Mouse (Mus musculus) liver, adult 2 months (tissue): ENCODE data around the gene Dmxl2. TPM values are rescaled to one million over a fixed set of nuclear protein-coding genes. Genes with fewer than 3 reads are reported as not detected.

ENCODE experiments used
- DNase-seq: peaks from one replicate; pipeline ENCODE4 v3.0.0-alpha.2; 2011; ENCODE audit warnings: low read depth, low spot score; ENCODE audit errors: extremely low read depth
- H3K27ac ChIP-seq: fragments of 200-500 bp; replicated peaks from 2 replicates; pipeline ENCODE4 v1.5.1; 2012; ENCODE audit warnings: low read depth, mild to moderate bottlenecking, control low read depth, inconsistent platforms, low read length; ENCODE audit not compliant: insufficient read depth
- H3K27me3 ChIP-seq: fragments of 200-500 bp; 2 replicates; pipeline ENCODE4 v1.6.1; 2012; ENCODE audit warnings: mild to moderate bottlenecking, moderate library complexity, low read length, inconsistent platforms; ENCODE audit not compliant: control insufficient read depth, insufficient read depth
- H3K36me3 ChIP-seq: fragments of 200-500 bp; 2 replicates; pipeline ENCODE4 v1.6.1; 2012; ENCODE audit warnings: low read length, inconsistent platforms; ENCODE audit not compliant: control insufficient read depth, insufficient read depth
- H3K4me1 ChIP-seq: fragments of 200-500 bp; 2 replicates; pipeline ENCODE4 v1.6.1; 2011; ENCODE audit warnings: low read length; ENCODE audit not compliant: control insufficient read depth, insufficient read depth
- H3K4me3 ChIP-seq: fragments of 200-500 bp; 2 replicates; pipeline ENCODE4 v1.5.1; 2011; ENCODE audit warnings: low read depth, mild to moderate bottlenecking, control low read depth, low read length, moderate library complexity; ENCODE audit not compliant: insufficient read depth
- H3K79me2 ChIP-seq: fragments of 200-500 bp; 2 replicates; pipeline ENCODE4 v1.6.1; 2012; ENCODE audit warnings: inconsistent platforms, mild to moderate bottlenecking, low read length, moderate library complexity; ENCODE audit not compliant: control insufficient read depth, insufficient read depth
- H3K9ac ChIP-seq: fragments of 200-500 bp; 2 replicates; pipeline ENCODE4 v1.6.1; 2012; ENCODE audit warnings: low read depth, mild to moderate bottlenecking, control low read depth, inconsistent platforms, low read length
- CTCF ChIP-seq: fragments of 200-500 bp; IDR thresholded peaks from 2 replicates; pipeline ENCODE4 v1.5.1; 2011; ENCODE audit warnings: low read depth, low read length, control low read depth
- POLR2A ChIP-seq: fragments of 200-500 bp; IDR thresholded peaks from 2 replicates; pipeline ENCODE4 v1.6.1; 2011; ENCODE audit warnings: low read length, control low read depth; ENCODE audit not compliant: insufficient read depth; ENCODE audit errors: extremely low read depth
- WGBS: fragments of 180-500 bp; shearing (Covaris S2); methylation state at CpG from one replicate; pipeline ENCODE4 v1.1.7; 2018; 5-methylcytosine and 5-hydroxymethylcytosine counted together
- polyA plus RNA-seq: library from polyadenylated mRNA; depleted of rRNA; stranded (reverse); fragments of >200 nt; gene quantifications from 2 replicates; pipeline ENCODE4 v1.2.3, GENCODE M21; 2012; rRNA removed
- total RNA-seq: library from RNA; depleted of rRNA; stranded (reverse); fragments of >200 nt; gene quantifications from 2 replicates; pipeline ENCODE4 v1.2.3, GENCODE M21; 2014; rRNA removed

Dmxl2 gene
- total and polyA plus RNA-seq, 2 experiments = 3.6 to 20.7 TPM

DNA sequence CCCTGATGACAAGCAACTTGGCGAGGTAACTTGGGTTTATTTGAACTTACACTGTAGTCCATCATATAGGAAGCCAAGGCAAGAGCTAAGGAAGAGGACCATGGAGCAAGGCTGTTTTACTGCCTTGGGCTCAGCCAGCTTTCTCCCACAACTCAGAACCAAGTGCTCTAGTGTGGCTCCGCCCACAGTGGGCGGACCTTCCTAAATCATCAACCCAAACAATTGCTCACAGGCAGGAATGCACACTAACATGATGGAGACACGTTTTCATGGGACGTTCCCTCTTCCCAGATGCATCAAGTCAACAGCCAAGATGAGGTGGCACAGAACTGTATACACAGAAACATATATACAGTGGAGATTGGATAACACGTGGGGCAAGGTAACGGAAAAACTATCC, 159.4 kb downstream of the Dmxl2 start:
- no peak for TF ChIP-seq POLR2A
- no peak for TF ChIP-seq CTCF
- Histone ChIP-seq H3K4me3 (no peak overlapping the region), H3K27ac (no peak overlapping the region), H3K79me2 (no peaks in the 10 kb centered on the region), H3K9ac (no peak overlapping the region), H3K4me1 (no peaks in the 10 kb centered on the region), H3K27me3 (no peaks in the 10 kb centered on the region), H3K36me3 (no peaks in the 10 kb centered on the region)
- WGBS = 70% methylated on average over 7 of the region's 7 CpGs
- DNase-seq = no peak

DNA sequence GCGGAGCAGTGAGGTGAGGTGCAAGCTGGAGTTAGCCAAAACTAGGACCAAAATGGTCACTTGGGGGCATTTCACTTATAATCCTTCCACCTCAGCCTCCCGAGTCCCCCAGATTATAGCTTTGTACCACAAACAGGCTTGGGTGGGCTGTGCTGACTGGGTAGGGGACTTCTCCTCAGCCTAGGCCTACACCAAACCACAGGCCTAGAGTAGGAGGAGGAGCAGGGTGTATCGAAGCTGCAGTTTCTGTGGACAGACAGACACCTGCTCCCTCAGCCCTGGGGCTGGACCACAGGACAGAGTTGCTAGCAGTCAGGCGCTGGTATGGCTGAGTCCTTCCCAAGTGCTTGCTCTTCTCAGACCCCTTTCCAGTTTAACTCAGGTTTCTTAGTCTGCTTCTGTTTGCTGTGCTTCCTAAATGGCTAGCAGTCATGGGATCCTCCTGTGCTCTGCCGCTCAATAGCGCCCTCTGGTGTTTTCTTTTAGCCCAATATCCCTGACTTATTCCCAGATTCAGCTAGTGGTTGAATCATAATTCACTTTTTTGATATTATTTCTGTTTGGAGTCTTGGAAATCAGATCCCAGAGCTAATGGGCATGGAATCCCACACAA, 164.8 kb downstream of the Dmxl2 start:
- Histone ChIP-seq H3K27me3 (no peaks in the 10 kb centered on the region), H3K27ac (no peak overlapping the region), H3K79me2 (no peaks in the 10 kb centered on the region), H3K36me3 (no peaks in the 10 kb centered on the region), H3K4me3 (no peak overlapping the region), H3K4me1 (no peaks in the 10 kb centered on the region), H3K9ac (no peak overlapping the region)
- peak; percentile 30 for DNase-seq
- WGBS = 56% methylated on average over 6 of the region's 6 CpGs
- TF ChIP-seq POLR2A (no peak), CTCF (peak; percentile 61; the same call in 1 of the 2 replicates)

DNA sequence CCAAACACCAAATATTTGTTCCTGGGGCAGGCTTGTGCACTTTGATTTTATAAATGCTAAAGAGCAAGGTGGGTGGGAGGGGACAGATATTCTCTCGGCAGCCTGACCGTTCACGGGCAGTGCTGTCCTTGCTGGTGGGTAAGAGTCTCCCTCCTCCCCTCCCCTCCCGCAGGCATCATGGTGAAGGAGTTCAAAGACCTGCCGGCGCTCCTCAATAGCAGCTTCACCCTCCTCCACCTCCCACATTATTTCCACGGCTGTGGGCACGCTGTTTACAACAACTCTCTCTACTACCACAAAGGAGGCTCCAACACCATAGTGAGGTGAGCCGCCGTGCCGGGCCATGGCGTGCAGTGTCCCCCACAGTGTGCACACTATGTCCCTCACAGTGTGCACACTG, 165.8 kb downstream of the Dmxl2 start:
- Histone ChIP-seq H3K4me3 (no peak overlapping the region), H3K27ac (no peak overlapping the region), H3K27me3 (no peaks in the 10 kb centered on the region), H3K79me2 (no peaks in the 10 kb centered on the region), H3K36me3 (no peaks in the 10 kb centered on the region), H3K9ac (no peak overlapping the region), H3K4me1 (no peaks in the 10 kb centered on the region)
- 72% methylated on average over 12 of the region's 12 CpGs for WGBS
- DNase-seq = no peak
- TF ChIP-seq POLR2A (no peak), CTCF (no peak)

DNA sequence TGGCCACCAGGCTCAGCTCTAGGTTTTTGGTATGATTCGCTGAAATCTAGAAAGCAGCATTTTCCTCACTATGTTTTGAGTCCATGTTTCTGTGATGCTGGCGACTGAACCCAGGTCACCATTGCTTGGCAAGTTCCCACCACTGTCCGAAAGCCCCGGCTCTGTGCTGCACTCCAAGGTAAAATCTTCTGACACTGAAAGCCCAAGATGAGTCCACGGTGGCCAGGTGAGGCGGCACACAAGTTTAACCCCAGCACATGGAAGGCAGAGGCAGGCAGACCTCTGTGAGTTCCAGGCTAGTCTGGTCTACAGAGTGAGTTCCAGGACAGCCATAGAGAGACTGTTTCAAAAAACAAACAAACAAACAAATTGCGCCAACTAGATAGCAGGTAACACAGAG, 172.2 kb downstream of the Dmxl2 start:
- H3K4me3 ChIP-seq = no peak overlapping the region
- DNase-seq = no peak
- H3K9ac ChIP-seq = no peak overlapping the region
- no peaks in the 10 kb centered on the region for H3K36me3 ChIP-seq
- H3K79me2 ChIP-seq = no peaks in the 10 kb centered on the region
- no peaks in the 10 kb centered on the region for H3K27me3 ChIP-seq
- H3K27ac ChIP-seq = no peak overlapping the region
- TF ChIP-seq POLR2A = no peak
- no peak for TF ChIP-seq CTCF
- no peaks in the 10 kb centered on the region for H3K4me1 ChIP-seq
- 89% methylated on average over 7 of the region's 7 CpGs for WGBS

DNA sequence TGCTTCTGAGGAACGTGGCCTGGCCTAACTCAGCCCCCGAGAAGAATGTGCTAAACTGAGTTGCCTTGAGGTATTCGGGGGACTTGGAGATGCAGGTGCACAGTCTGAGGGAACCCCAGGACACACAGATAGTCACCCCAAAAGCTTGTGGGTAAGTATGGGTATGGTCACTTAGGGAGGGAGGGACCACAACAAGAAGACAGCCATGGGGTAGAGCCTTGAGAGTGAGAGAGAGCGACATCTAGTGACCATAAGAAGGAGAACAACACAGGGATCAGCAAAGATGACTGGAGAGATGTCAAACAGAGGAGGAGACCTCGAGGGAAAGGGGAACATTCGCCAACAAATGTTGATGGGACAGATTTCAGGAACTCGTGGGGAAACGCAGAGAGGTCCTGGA, 178.0 kb downstream of the Dmxl2 start:
- Histone ChIP-seq H3K36me3 (no peaks in the 10 kb centered on the region), H3K79me2 (no peaks in the 10 kb centered on the region), H3K4me3 (no peak overlapping the region), H3K9ac (no peak overlapping the region), H3K4me1 (no peaks in the 10 kb centered on the region), H3K27me3 (no peaks in the 10 kb centered on the region), H3K27ac (no peak overlapping the region)
- TF ChIP-seq CTCF = peak; percentile 40
- no peak for TF ChIP-seq POLR2A
- WGBS = 39% methylated on average over 8 of the region's 8 CpGs
- peak; percentile 25 for DNase-seq

DNA sequence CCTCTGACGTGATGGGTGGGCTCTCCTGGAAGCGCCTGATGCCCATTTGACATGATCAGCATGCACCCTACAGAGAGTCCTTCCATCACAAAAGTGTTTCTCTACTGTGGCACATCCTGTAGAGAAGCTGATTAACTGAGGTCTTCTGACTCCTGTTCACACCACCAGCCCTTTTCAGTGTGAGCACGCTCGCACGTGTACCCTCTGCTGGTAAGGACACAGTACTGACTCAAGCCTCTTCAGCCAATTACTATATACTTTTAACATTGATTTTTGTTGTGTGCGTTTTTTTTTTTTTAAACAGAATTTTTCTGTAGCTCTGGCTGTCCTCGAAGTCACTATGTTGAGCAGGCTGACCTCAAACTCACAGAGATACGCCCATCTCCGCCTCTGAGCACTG, 185.1 kb downstream of the Dmxl2 start:
- no peak for DNase-seq
- no peaks in the 10 kb centered on the region for H3K79me2 ChIP-seq
- no peak overlapping the region for H3K4me3 ChIP-seq
- no peak overlapping the region for H3K9ac ChIP-seq
- H3K27me3 ChIP-seq = no peaks in the 10 kb centered on the region
- no peaks in the 10 kb centered on the region for H3K36me3 ChIP-seq
- 71% methylated on average over 9 of the region's 9 CpGs for WGBS
- H3K4me1 ChIP-seq = no peaks in the 10 kb centered on the region
- TF ChIP-seq POLR2A (no peak), CTCF (peak; percentile 10; the same call in 1 of the 2 replicates)
- H3K27ac ChIP-seq = no peak overlapping the region

Other genes starting within 250 kb of the Dmxl2 start
- gene Cyp19a1, start 233.5 kb downstream of the Dmxl2 start, total RNA-seq = not detected in 2 replicates
- not detected in 2 replicates for gene Cyp19a1, start 233.5 kb downstream of the Dmxl2 start, polyA plus RNA-seq
- not detected in 2 replicates for gene Gldn, start 215.1 kb downstream of the Dmxl2 start, total RNA-seq
- gene Gldn, start 215.1 kb downstream of the Dmxl2 start, polyA plus RNA-seq = not detected in 2 replicates
- gene Sh2d7, start 37.4 kb upstream of the Dmxl2 start, total RNA-seq = not detected in 2 replicates
- gene Sh2d7, start 37.4 kb upstream of the Dmxl2 start, polyA plus RNA-seq = not detected in 2 replicates
- 3.7 and 4.7 TPM in 2 replicates for gene Cib2, start 58.6 kb upstream of the Dmxl2 start, total RNA-seq
- gene Cib2, start 58.6 kb upstream of the Dmxl2 start, polyA plus RNA-seq = 4.1 and 5.8 TPM in 2 replicates
- 25.9 and 26.1 TPM in 2 replicates for gene Idh3a, start 84.7 kb upstream of the Dmxl2 start, total RNA-seq
- 16.3 and 19.0 TPM in 2 replicates for gene Idh3a, start 84.7 kb upstream of the Dmxl2 start, polyA plus RNA-seq
- gene Acsbg1, start 160.2 kb upstream of the Dmxl2 start, total RNA-seq = under 0.01 and 0.60 TPM in 2 replicates
- gene Acsbg1, start 160.2 kb upstream of the Dmxl2 start, polyA plus RNA-seq = 0.07 and 0.12 TPM in 2 replicates
- 2.7 and 3.5 TPM in 2 replicates for gene Dnaja4, start 197.2 kb upstream of the Dmxl2 start, total RNA-seq
- gene Dnaja4, start 197.2 kb upstream of the Dmxl2 start, polyA plus RNA-seq = 1.3 and 2.2 TPM in 2 replicates
- gene Wdr61, start 232.9 kb upstream of the Dmxl2 start, total RNA-seq = 83.5 and 86.2 TPM in 2 replicates
- 38.4 and 38.6 TPM in 2 replicates for gene Wdr61, start 232.9 kb upstream of the Dmxl2 start, polyA plus RNA-seq